In genomic region chr6:92478612-92479011, GRCm38 (mm10) we compare ENCODE assay signal across 8 mouse cellular contexts.
DNase-seq lines count a peak whose midpoint lies in the region; ATAC-seq and TF ChIP-seq lines count a peak whose summit lies in the region.
"Had no signal": no experiment of that assay in that cellular context is flagged by ENCODE, and none has a peak within 500 bp of the region (broad histone marks: within the 10 kb centered on the region; RNA-seq: fewer than 3 reads in every experiment).

No protein-coding gene starts in this region.

- H3K4me2 ChIP-seq in heart, embryonic 15.5 days: peak overlapping the region; percentile 27; the same call in 1 of the 2 replicates
- peak overlapping the region; percentile 53 for H3K4me2 ChIP-seq in midbrain, embryonic 14.5 days (ENCODE audit: low read length)
- H3K4me2 ChIP-seq: limb, embryonic 15.5 days had no signal

- no peak for DNase-seq in heart, postnatal 10 days
- no peak for DNase-seq in Patski (ENCODE audit: low read depth, low spot score)
- no peak for DNase-seq in midbrain, embryonic 14.5 days
- DNase-seq in frontal cortex, adult 2 months (ENCODE audit: extremely low spot score in 1 of 2, low spot score in 1 of 2): no peak
- DNase-seq in retina, postnatal 1 day: no peak

- H3K27me3 ChIP-seq in heart, embryonic 15.5 days: no peaks in the 10 kb centered on the region
- H3K27me3 ChIP-seq in Patski: no peaks in the 10 kb centered on the region
- no peaks in the 10 kb centered on the region for H3K27me3 ChIP-seq in midbrain, embryonic 14.5 days (ENCODE audit: control insufficient read depth, insufficient read depth, low read length)
- H3K27me3 ChIP-seq: limb, embryonic 15.5 days had no signal

- no peak for TF ChIP-seq POLR2A in cortical plate, adult 2 months (IDR thresholded peaks at IDR 0.05; ENCODE audit: extremely low read depth, insufficient read depth, low read length)

- CTCF ChIA-PET in Patski (lab: Charles Lee): interaction anchor here (0.8 to 3.6 kb wide), 14 partner anchors 9 to 265 kb away, joined by 3 to 25 read pairs (median 6); no protein-coding TSS in a partner anchor

- TF ChIP-seq CTCF in Patski (IDR thresholded peaks at IDR 0.05): peak; percentile 34
- TF ChIP-seq CTCF in cortical plate, adult 2 months (IDR thresholded peaks at IDR 0.05; ENCODE audit: extremely low read depth, insufficient read depth, low read length): 0 out of 2 replicates have a peak, but pooled peaks have one; percentile 10

- H3K9me3 ChIP-seq in heart, embryonic 15.5 days (replicated peaks): no peaks in the 10 kb centered on the region
- no peaks in the 10 kb centered on the region for H3K9me3 ChIP-seq in midbrain, embryonic 14.5 days (ENCODE audit: control insufficient read depth, low read length)
- H3K9me3 ChIP-seq: limb, embryonic 15.5 days had no signal

- POLR2A ChIA-PET in Patski (lab: Charles Lee): interaction anchor here (0.6 to 1.3 kb wide), 6 partner anchors 15 to 1877 kb away, joined by 3 to 5 read pairs (median 4); no protein-coding TSS in a partner anchor

- H3K9ac ChIP-seq in heart, embryonic 15.5 days: 0 out of 2 replicates have a peak overlapping the region, but pooled peaks have one; percentile 28
- H3K9ac ChIP-seq in midbrain, embryonic 14.5 days (replicated peaks; ENCODE audit: low read length): peak overlapping the region; percentile 57; the same call in 1 of the 2 replicates
- H3K9ac ChIP-seq: limb, embryonic 15.5 days had no signal

- H3K4me3 ChIP-seq in heart, embryonic 15.5 days: 0 out of 2 replicates have a peak overlapping the region, but pooled peaks have one; percentile 55
- H3K4me3 ChIP-seq in cortical plate, adult 2 months (ENCODE audit: insufficient read depth, low read length): peak overlapping the region; percentile 74
- H3K4me3 ChIP-seq in midbrain, embryonic 14.5 days (replicated peaks; ENCODE audit: low read depth, low read length): peak overlapping the region; percentile 46
- H3K4me3 ChIP-seq: limb, embryonic 15.5 days had no signal

- no peak for ATAC-seq in heart, embryonic 15.5 days (replicated peaks; ENCODE audit: insufficient number of reproducible peaks, insufficient read depth, low FRiP score, low read depth)
- no peak for ATAC-seq in Patski
- ATAC-seq in midbrain, embryonic 14.5 days (ENCODE audit: low FRiP score, low TSS enrichment): no peak

- H3K4me1 ChIP-seq in heart, embryonic 15.5 days (replicated peaks): peaks cover 18% of the 10 kb centered on the region
- H3K4me1 ChIP-seq in cortical plate, adult 2 months (ENCODE audit: control insufficient read depth, insufficient read depth, low read length): peaks cover 7% of the 10 kb centered on the region; the same call in 1 of the 2 replicates
- peaks cover 35% of the 10 kb centered on the region for H3K4me1 ChIP-seq in midbrain, embryonic 14.5 days (ENCODE audit: control insufficient read depth, insufficient read depth, low read length)

- 91% methylated on average over 1 of the region's 1 CpGs for WGBS in heart, embryonic 15.5 days
- WGBS in midbrain, embryonic 14.5 days: 88% methylated on average over 1 of the region's 1 CpGs

- in situ Hi-C loops in Patski (cut with MboI; ENCODE audit: low pct_unique_long_range_greater_than_20kb): no loop called here

- H3K27ac ChIP-seq in heart, embryonic 15.5 days: no peak overlapping the region
- H3K27ac ChIP-seq in cortical plate, adult 2 months (ENCODE audit: insufficient read depth, low read length): peak overlapping the region; percentile 20
- H3K27ac ChIP-seq in midbrain, embryonic 14.5 days (replicated peaks; ENCODE audit: low read depth, low read length): 0 out of 2 replicates have a peak overlapping the region, but pooled peaks have one; percentile 42
- H3K27ac ChIP-seq: limb, embryonic 15.5 days had no signal

- intact Hi-C loops in heart, postnatal 10 days (cut with DNase I): loop anchor here (5.0 kb wide), 2 partner anchors 66 to 189 kb away; no protein-coding TSS in a partner anchor

- no peaks in the 10 kb centered on the region for H3K36me3 ChIP-seq in heart, embryonic 15.5 days
- H3K36me3 ChIP-seq in midbrain, embryonic 14.5 days (ENCODE audit: control insufficient read depth, insufficient read depth, low read length): no peaks in the 10 kb centered on the region
- H3K36me3 ChIP-seq: limb, embryonic 15.5 days had no signal
